Mouse (Mus musculus): ENCODE data around the gene Thtpa. TPM values are rescaled to one million over a fixed set of nuclear protein-coding genes. Genes with fewer than 3 reads are reported as not detected.
A peak's percentile ranks its signal among the peaks of the same experiment; 100 is the strongest.

Thtpa gene
- polyA plus RNA-seq, 1 experiment from 2014 or later: 11.8 TPM

DNA sequence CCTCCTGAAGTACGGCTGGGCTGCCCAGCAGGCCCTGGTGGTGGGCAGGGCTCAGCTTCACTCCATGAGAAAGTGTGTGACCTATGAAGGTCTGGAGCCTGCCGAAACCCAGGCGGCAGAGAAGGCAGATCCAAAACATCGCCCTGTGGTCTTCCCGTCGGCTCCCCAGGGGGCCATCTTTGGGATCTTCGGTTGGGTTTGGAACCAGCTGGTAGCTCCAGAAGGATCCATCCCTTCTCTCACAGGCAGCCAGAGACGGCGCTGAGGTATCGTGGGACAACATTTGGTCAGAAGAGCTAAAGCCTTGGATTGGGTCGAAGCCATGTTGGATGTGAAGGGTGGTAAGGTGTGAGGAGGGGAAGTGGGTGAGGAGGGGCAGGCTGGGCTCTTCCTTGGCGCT, 20.2 kb upstream of the Thtpa start:
- Histone ChIP-seq H3K4me2 (replicated peaks; ENCODE audit: low read depth) (no peak overlapping the region), H3K27ac (replicated peaks) (no peak overlapping the region), H3K4me3 (ENCODE audit: low read depth, low read length) (no peak overlapping the region), H3K9ac (ENCODE audit: low read length) (no peak overlapping the region), H3K9me3 (ENCODE audit: control insufficient read depth, low read length) (no peaks in the 10 kb centered on the region), H3K36me3 (ENCODE audit: control insufficient read depth, insufficient read depth, low read length) (no peaks in the 10 kb centered on the region), H3K4me1 (replicated peaks; ENCODE audit: control insufficient read depth, insufficient read depth) (no peaks in the 10 kb centered on the region), H3K27me3 (ENCODE audit: control insufficient read depth, insufficient read depth, low read length) (no peaks in the 10 kb centered on the region)
- 89% methylated on average over 12 of the region's 12 CpGs for WGBS
- DNase-seq (ENCODE audit: low spot score) (no peak), ATAC-seq (ENCODE audit: low FRiP score, low TSS enrichment) (no peak)
- TF ChIP-seq EP300 (optimal IDR thresholded peaks at IDR 0.05): no peak
- TF ChIP-seq CTCF (IDR thresholded peaks at IDR 0.05; ENCODE audit: low read depth): no peak

DNA sequence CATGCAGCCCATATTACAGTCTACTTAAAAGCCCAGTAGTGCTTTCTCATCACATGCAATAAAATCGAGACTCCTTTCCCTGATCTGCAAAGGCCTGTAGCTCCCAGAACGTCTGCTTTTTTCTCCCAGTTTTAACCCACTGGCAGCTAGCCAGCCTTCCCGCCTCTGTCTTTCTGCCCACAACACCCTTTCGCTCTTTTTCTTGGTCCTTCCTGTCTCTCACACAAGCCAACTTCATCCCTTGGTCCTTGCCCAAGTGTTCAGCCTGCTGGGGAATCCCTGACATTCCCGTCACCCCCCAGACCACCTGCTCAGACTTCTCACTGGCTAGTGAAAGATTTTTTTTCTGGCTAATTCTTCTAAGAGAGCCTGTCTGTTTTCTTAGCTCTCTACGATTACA, 18.4 kb upstream of the Thtpa start:
- no peaks in the 10 kb centered on the region for H3K27me3 ChIP-seq (ENCODE audit: control insufficient read depth, insufficient read depth, low read length)
- H3K4me3 ChIP-seq (ENCODE audit: low read depth, low read length): no peak overlapping the region
- H3K4me1 ChIP-seq (replicated peaks; ENCODE audit: control insufficient read depth, insufficient read depth): no peaks in the 10 kb centered on the region
- ATAC-seq (ENCODE audit: low FRiP score, low TSS enrichment) (no peak), DNase-seq (ENCODE audit: low spot score) (no peak)
- WGBS: 31% methylated on average over 6 of the region's 6 CpGs
- 0 out of 2 replicates have a peak overlapping the region, but pooled peaks have one; percentile 31 for H3K9ac ChIP-seq (ENCODE audit: low read length)
- no peaks in the 10 kb centered on the region for H3K36me3 ChIP-seq (ENCODE audit: control insufficient read depth, insufficient read depth, low read length)
- TF ChIP-seq EP300 (optimal IDR thresholded peaks at IDR 0.05): no peak
- TF ChIP-seq CTCF (IDR thresholded peaks at IDR 0.05; ENCODE audit: low read depth): no peak
- no peaks in the 10 kb centered on the region for H3K9me3 ChIP-seq (ENCODE audit: control insufficient read depth, low read length)
- H3K4me2 ChIP-seq (replicated peaks; ENCODE audit: low read depth): no peak overlapping the region
- no peak overlapping the region for H3K27ac ChIP-seq (replicated peaks)

DNA sequence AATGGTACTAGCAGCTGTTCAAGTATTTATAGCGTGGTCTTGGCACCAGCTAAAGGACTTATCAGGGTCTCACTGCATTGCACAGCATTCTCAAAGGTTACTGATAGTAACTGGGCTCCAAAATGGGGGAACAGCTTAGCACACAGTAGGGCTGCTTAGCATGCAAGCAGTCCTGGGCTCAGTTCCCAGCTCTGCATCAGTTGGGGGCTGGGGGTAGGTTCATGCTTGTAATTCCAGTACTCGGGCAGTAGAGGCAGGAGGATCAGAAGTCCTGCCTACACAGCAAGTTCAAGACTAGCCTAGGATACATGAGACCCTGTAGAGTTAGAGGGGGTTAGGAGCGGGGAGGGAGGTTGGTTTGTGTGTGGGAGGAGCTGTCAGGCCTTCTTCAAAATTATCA, 17.6 kb upstream of the Thtpa start:
- no peak overlapping the region for H3K4me3 ChIP-seq (ENCODE audit: low read depth, low read length)
- DNase-seq (ENCODE audit: low spot score): no peak
- H3K4me2 ChIP-seq (replicated peaks; ENCODE audit: low read depth): no peak overlapping the region
- no peak overlapping the region for H3K9ac ChIP-seq (ENCODE audit: low read length)
- TF ChIP-seq CTCF (IDR thresholded peaks at IDR 0.05; ENCODE audit: low read depth) (no peak), EP300 (optimal IDR thresholded peaks at IDR 0.05) (no peak)
- H3K4me1 ChIP-seq (replicated peaks; ENCODE audit: control insufficient read depth, insufficient read depth): no peaks in the 10 kb centered on the region
- H3K36me3 ChIP-seq (ENCODE audit: control insufficient read depth, insufficient read depth, low read length): no peaks in the 10 kb centered on the region
- H3K27me3 ChIP-seq (ENCODE audit: control insufficient read depth, insufficient read depth, low read length): no peaks in the 10 kb centered on the region
- 73% methylated on average over 3 of the region's 3 CpGs for WGBS
- no peak for ATAC-seq (ENCODE audit: low FRiP score, low TSS enrichment)
- H3K27ac ChIP-seq (replicated peaks): no peak overlapping the region
- no peaks in the 10 kb centered on the region for H3K9me3 ChIP-seq (ENCODE audit: control insufficient read depth, low read length)

DNA sequence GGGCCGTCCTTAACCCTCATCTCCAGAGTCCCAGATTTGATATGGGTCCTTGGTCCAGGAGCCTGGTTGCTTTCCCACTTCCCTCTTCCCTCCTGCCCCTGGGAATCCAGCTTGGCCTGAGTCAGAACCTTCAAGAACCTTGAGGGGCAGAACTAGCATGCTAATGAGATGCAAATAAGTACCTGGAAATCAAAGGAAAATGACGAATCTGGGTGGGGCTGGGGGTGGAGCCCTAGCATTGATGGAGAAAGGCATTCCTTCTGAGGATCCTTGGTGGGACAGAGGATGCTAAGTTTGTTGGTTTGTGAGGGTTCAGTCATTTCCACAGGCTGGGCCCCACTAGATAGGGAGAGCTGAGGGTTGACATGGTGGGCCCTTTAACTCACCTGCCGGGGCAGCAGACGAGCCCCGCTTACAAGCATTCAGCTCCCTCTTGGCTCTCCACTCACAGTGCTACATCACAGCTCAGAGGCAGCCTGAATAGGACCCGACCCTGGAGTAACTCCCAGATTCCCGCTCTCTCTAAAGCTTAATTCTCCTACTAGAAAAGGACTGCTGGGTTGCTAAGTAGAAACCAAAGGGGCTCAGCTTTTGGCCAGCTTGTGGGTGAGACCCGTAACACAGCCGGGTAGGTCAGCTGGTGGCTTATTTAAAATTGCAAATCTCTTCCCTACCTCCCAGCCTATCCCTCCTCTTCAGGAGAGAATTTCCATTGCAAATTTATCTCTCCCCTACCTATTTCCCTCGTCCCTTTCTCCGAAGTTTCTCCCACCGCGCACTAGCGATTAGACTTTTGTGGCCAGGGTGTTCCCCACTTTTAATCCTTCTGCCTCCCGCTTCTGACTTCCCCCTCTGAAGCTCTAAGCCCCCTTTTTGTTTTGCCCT, 16.9 kb upstream of the Thtpa start:
- no peak overlapping the region for H3K4me2 ChIP-seq (replicated peaks; ENCODE audit: low read depth)
- no peak for ATAC-seq (ENCODE audit: low FRiP score, low TSS enrichment)
- WGBS: 54% methylated on average over 15 of the region's 15 CpGs

DNA sequence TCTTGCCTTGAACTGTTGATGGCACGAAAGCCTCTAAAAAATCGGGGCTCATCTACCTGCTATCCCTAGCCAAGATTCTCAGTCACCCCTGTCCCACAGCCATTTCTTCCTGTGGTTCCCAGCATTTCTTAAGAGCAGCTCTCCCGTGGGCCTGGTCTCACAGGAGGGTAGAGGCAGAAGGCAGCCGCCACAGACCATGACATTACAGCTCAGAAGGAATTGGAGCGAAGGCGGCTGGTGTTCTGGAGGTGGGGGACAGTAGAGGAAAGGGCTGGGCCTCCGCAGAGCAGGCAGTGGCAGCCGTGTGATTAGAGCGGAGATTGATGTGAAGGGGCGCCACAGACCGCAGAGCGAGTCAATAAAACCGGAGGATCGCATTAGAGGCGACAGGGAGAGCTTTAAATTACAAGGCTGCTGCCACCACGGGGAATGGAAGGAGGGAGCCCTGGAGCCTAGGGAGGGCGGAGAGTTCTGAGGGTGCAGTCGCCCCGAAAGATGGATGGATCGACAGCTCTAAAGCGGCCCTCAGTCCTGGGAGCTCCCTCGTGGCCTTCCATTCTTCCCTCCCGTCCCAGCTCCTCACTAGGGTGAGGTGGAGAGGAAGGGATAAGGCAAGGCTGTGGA, 16.1 kb upstream of the Thtpa start:
- WGBS: 16% methylated on average over 23 of the region's 23 CpGs
- H3K4me2 ChIP-seq (replicated peaks; ENCODE audit: low read depth): peak overlapping the region; percentile 34
- H3K9me3 ChIP-seq (ENCODE audit: control insufficient read depth, low read length): no peaks in the 10 kb centered on the region
- H3K4me3 ChIP-seq (ENCODE audit: low read depth, low read length): 0 out of 2 replicates have a peak overlapping the region, but pooled peaks have one; percentile 1
- no peak for TF ChIP-seq CTCF (IDR thresholded peaks at IDR 0.05; ENCODE audit: low read depth)
- TF ChIP-seq EP300 (optimal IDR thresholded peaks at IDR 0.05): no peak
- H3K9ac ChIP-seq (ENCODE audit: low read length): 0 out of 2 replicates have a peak overlapping the region, but pooled peaks have one; percentile 18
- no peaks in the 10 kb centered on the region for H3K27me3 ChIP-seq (ENCODE audit: control insufficient read depth, insufficient read depth, low read length)
- no peak for ATAC-seq (ENCODE audit: low FRiP score, low TSS enrichment)
- DNase-seq (ENCODE audit: low spot score): no peak
- no peaks in the 10 kb centered on the region for H3K36me3 ChIP-seq (ENCODE audit: control insufficient read depth, insufficient read depth, low read length)
- no peaks in the 10 kb centered on the region for H3K4me1 ChIP-seq (replicated peaks; ENCODE audit: control insufficient read depth, insufficient read depth)
- no peak overlapping the region for H3K27ac ChIP-seq (replicated peaks)

More for the DNA sequence above, 16.9 kb upstream of the Thtpa start:
- no peak overlapping the region for H3K4me3 ChIP-seq (ENCODE audit: low read depth, low read length)
- no peak overlapping the region for H3K9ac ChIP-seq (ENCODE audit: low read length)
- H3K27ac ChIP-seq (replicated peaks): no peak overlapping the region
- no peak for DNase-seq (ENCODE audit: low spot score)
- no peaks in the 10 kb centered on the region for H3K36me3 ChIP-seq (ENCODE audit: control insufficient read depth, insufficient read depth, low read length)
- no peaks in the 10 kb centered on the region for H3K9me3 ChIP-seq (ENCODE audit: control insufficient read depth, low read length)
- H3K27me3 ChIP-seq (ENCODE audit: control insufficient read depth, insufficient read depth, low read length): no peaks in the 10 kb centered on the region
- TF ChIP-seq CTCF (IDR thresholded peaks at IDR 0.05; ENCODE audit: low read depth): no peak
- no peaks in the 10 kb centered on the region for H3K4me1 ChIP-seq (replicated peaks; ENCODE audit: control insufficient read depth, insufficient read depth)

Measured in stomach, postnatal 0 days (tissue).